Mouse (Mus musculus) hindbrain, postnatal 0 days (tissue): ENCODE measurements at regions not wholly inside any gene's neighbourhood (a gene's known extent, or its start where the extent isn't known, plus 50 kb on each side); places are given as distances from the start of the nearest gene placed in this dataset.

Source experiments
- ATAC-seq: fragments of 200-750 bp; cut with Nextera tagmentation; 2 replicates; pipeline ENCODE4 v1.8.0; 2017; ENCODE audit warnings: mild to moderate bottlenecking, moderate TSS enrichment, moderate library complexity
- DNase-seq: peaks from one replicate; pipeline ENCODE4 v3.0.0-alpha.2; 2015; ENCODE audit warnings: low spot score
- H3K27ac ChIP-seq: fragments of 300-500 bp; sonication (generic); 2 replicates; pipeline ENCODE4 v1.5.1; 2014; ENCODE audit warnings: mild to moderate bottlenecking
- H3K27me3 ChIP-seq: fragments of 300-500 bp; sonication (generic); 2 replicates; pipeline ENCODE4 v1.6.1; 2014; ENCODE audit warnings: low read length, mixed read lengths; ENCODE audit not compliant: insufficient read depth
- H3K36me3 ChIP-seq: fragments of 300-500 bp; sonication (generic); 2 replicates; pipeline ENCODE4 v1.6.1; 2014; ENCODE audit warnings: low read length, mixed read lengths; ENCODE audit not compliant: insufficient read depth
- H3K4me1 ChIP-seq: fragments of 300-500 bp; sonication (generic); 2 replicates; pipeline ENCODE4 v1.6.1; 2014; ENCODE audit warnings: antibody characterized with exemption, low read length, mixed read lengths; ENCODE audit not compliant: insufficient read depth
- H3K4me2 ChIP-seq: fragments of 300-500 bp; sonication (generic); 2 replicates; pipeline ENCODE4 v1.6.1; 2014; ENCODE audit warnings: low read depth, mild to moderate bottlenecking, low read length, moderate library complexity, mixed read lengths
- H3K4me3 ChIP-seq: fragments of 300-500 bp; sonication (generic); 2 replicates; pipeline ENCODE4 v1.5.1; 2014; ENCODE audit warnings: low read length
- H3K9ac ChIP-seq: fragments of 300-500 bp; sonication (generic); replicated peaks from 2 replicates; pipeline ENCODE4 v1.6.1; 2014; ENCODE audit warnings: mild to moderate bottlenecking, low read length, moderate library complexity, mixed read lengths
- H3K9me3 ChIP-seq: fragments of 300-500 bp; sonication (generic); 2 replicates; pipeline ENCODE4 v1.6.1; 2016; ENCODE audit warnings: low read length, mixed read lengths
- CTCF ChIP-seq: IDR thresholded peaks from 2 replicates; pipeline ENCODE4 v1.5.1; 2016; ENCODE audit warnings: antibody characterized with exemption, control low read depth, low read depth
- WGBS: fragments of 180-500 bp; shearing (Covaris S2); extraction: QIAGEN DNeasy Blood & Tissue Kit; methylation state at CpG from one replicate; pipeline ENCODE4 v1.1.7; 2014; 5-methylcytosine and 5-hydroxymethylcytosine counted together

- Histone ChIP-seq H3K9me3 (no peaks in the 10 kb centered on the region), H3K4me1 (no peaks in the 10 kb centered on the region), H3K4me2 (no peak overlapping the region), H3K4me3 (no peak overlapping the region), H3K27ac (no peak overlapping the region), H3K27me3 (no peaks in the 10 kb centered on the region), H3K36me3 (no peaks in the 10 kb centered on the region), H3K9ac (no peak overlapping the region)
- no peak for TF ChIP-seq CTCF
- DNase-seq (peak; percentile 41), ATAC-seq (peak; percentile 58; the same call in 1 of the 2 replicates)
These were observed 839.4 kb downstream of the Stpg2 start for GRCm38 (mm10) chr3:140044898-140045297.

GRCm38 (mm10) chr3:140054634-140055033 is 849.1 kb downstream of the Stpg2 start:
- DNase-seq, result no peak
- no peaks in the 10 kb centered on the region for H3K4me1 ChIP-seq
- no peaks in the 10 kb centered on the region for H3K36me3 ChIP-seq
- H3K4me3 ChIP-seq, result no peak overlapping the region
- H3K27me3 ChIP-seq, result no peaks in the 10 kb centered on the region
- TF ChIP-seq CTCF, result no peak
- no peak overlapping the region for H3K9ac ChIP-seq
- H3K27ac ChIP-seq, result no peak overlapping the region
- no peak for ATAC-seq
- H3K9me3 ChIP-seq, result no peaks in the 10 kb centered on the region
- H3K4me2 ChIP-seq, result no peak overlapping the region
- WGBS, result 67% methylated on average over 1 of the region's 1 CpGs

GRCm38 (mm10) chr3:140057962-140058631 is 852.6 kb downstream of the Stpg2 start:
- WGBS, result 84% methylated on average over 3 of the region's 3 CpGs
- Histone ChIP-seq H3K27me3 (no peaks in the 10 kb centered on the region), H3K9ac (no peak overlapping the region), H3K36me3 (no peaks in the 10 kb centered on the region), H3K4me2 (no peak overlapping the region), H3K4me3 (no peak overlapping the region), H3K9me3 (no peaks in the 10 kb centered on the region), H3K27ac (no peak overlapping the region), H3K4me1 (no peaks in the 10 kb centered on the region)
- TF ChIP-seq CTCF, result no peak
- DNase-seq, result no peak
- no peak for ATAC-seq

- no peaks in the 10 kb centered on the region for H3K4me1 ChIP-seq
- H3K9ac ChIP-seq, result no peak overlapping the region
- no peak overlapping the region for H3K27ac ChIP-seq
- ATAC-seq (no peak), DNase-seq (no peak)
- no peak for TF ChIP-seq CTCF
- no peaks in the 10 kb centered on the region for H3K9me3 ChIP-seq
- H3K4me2 ChIP-seq, result no peak overlapping the region
- no peak overlapping the region for H3K4me3 ChIP-seq
- no peaks in the 10 kb centered on the region for H3K36me3 ChIP-seq
- no peaks in the 10 kb centered on the region for H3K27me3 ChIP-seq
- WGBS, result 71% methylated on average over 3 of the region's 3 CpGs
These were observed 853.6 kb downstream of the Stpg2 start for GRCm38 (mm10) chr3:140059102-140059501.

GRCm38 (mm10) chr3:140059522-140060110 is 854.1 kb downstream of the Stpg2 start:
- no peak overlapping the region for H3K4me3 ChIP-seq
- H3K9ac ChIP-seq, result no peak overlapping the region
- no peaks in the 10 kb centered on the region for H3K4me1 ChIP-seq
- WGBS, result 80% methylated on average over 4 of the region's 4 CpGs
- no peaks in the 10 kb centered on the region for H3K9me3 ChIP-seq
- H3K36me3 ChIP-seq, result no peaks in the 10 kb centered on the region
- no peak overlapping the region for H3K4me2 ChIP-seq
- no peak overlapping the region for H3K27ac ChIP-seq
- DNase-seq, result no peak
- H3K27me3 ChIP-seq, result no peaks in the 10 kb centered on the region
- no peak for TF ChIP-seq CTCF
- no peak for ATAC-seq

GRCm38 (mm10) chr3:140061769-140062381 is 856.4 kb downstream of the Stpg2 start:
- H3K4me1 ChIP-seq, result no peaks in the 10 kb centered on the region
- no peak overlapping the region for H3K4me2 ChIP-seq
- 94% methylated on average over 10 of the region's 10 CpGs for WGBS
- no peak for TF ChIP-seq CTCF
- DNase-seq (no peak), ATAC-seq (no peak)
- no peaks in the 10 kb centered on the region for H3K36me3 ChIP-seq
- H3K27me3 ChIP-seq, result no peaks in the 10 kb centered on the region
- no peak overlapping the region for H3K9ac ChIP-seq
- H3K4me3 ChIP-seq, result no peak overlapping the region
- H3K9me3 ChIP-seq, result no peaks in the 10 kb centered on the region
- H3K27ac ChIP-seq, result no peak overlapping the region

- H3K4me3 ChIP-seq, result no peak overlapping the region
- no peaks in the 10 kb centered on the region for H3K9me3 ChIP-seq
- no peak for DNase-seq
- H3K4me1 ChIP-seq, result no peaks in the 10 kb centered on the region
- no peak overlapping the region for H3K27ac ChIP-seq
- ATAC-seq, result no peak
- H3K9ac ChIP-seq, result no peak overlapping the region
- 87% methylated on average over 5 of the region's 5 CpGs for WGBS
- H3K27me3 ChIP-seq, result no peaks in the 10 kb centered on the region
- no peak overlapping the region for H3K4me2 ChIP-seq
- no peaks in the 10 kb centered on the region for H3K36me3 ChIP-seq
- no peak for TF ChIP-seq CTCF
These were observed 857.4 kb downstream of the Stpg2 start for GRCm38 (mm10) chr3:140062880-140063279.
